Mouse (Mus musculus): Measurements from ENCODE around the gene Nrxn2.

Nrxn2 gene

GRCm38 (mm10) chr19:6571476-6571875 is 152.9 kb downstream of the Nrxn2 start:
- DNase-seq (ENCODE audit: extremely low read depth, low read depth), result no peak

DNA sequence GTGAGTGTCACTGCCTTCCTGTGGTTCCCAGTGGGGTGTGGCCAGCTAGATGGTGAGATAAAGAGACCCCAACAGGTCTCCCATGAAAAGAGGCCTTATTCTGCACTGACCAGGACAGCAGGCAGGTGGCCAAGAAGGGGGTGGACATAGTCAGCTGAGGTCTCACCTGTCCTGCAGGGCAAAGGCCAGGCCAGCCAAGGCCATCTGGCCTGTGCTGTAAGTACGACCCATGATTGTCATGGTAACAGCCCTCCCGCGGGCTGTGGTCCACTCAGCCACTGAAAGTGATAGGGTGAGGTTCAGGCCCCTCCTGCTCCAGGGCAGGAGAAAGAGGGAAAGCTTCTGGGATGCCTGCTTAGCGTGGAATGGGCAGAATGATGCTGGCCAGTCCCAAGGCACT is 153.5 kb downstream of the Nrxn2 start:
- no peak for DNase-seq (ENCODE audit: extremely low read depth, low read depth)

Measured in MEL-GATA-1-ER (cell line).